Comparison of ENCODE assay signal across 2 mouse cellular contexts in the genomic region with DNA sequence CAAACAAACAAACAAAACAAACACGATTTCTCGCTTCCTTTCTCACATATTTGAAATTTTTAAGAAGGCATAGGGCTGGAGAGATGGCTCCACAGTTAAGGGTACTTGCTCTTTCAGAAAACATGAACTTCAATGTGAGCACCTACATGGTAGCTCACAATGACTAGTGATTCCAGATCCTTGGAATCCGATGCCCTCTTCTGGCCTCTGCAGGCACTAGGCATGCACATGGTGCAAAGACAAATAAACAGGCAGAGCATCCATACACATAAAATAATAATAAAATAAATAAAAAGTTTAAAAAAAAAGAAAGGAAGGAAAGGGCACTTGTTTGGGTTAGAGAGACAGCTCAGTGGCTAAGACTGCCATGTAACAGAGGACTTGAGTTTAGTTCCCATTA.
TF ChIP-seq lines count a peak whose summit lies in the region.

No protein-coding gene starts in this region.

TF ChIP-seq in CH12.LX, 34 proteins besides CTCF, POLR2A, EP300 and RAD21:
- TF ChIP-seq MYC (IDR thresholded peaks at IDR 0.05; ENCODE audit: low read depth, low read length) (no peak), POLR2AphosphoS2 (IDR thresholded peaks at IDR 0.05; ENCODE audit: low read depth, low read length) (no peak), JUN (IDR thresholded peaks at IDR 0.05; ENCODE audit: insufficient read depth, low read depth, low read length) (no peak), MAX (IDR thresholded peaks at IDR 0.05; ENCODE audit: low read length) (no peak), TBP (conservative IDR thresholded peaks at IDR 0.05; ENCODE audit: low read depth, low read length) (no peak), GABPA (IDR thresholded peaks at IDR 0.05; ENCODE audit: insufficient replicate concordance, low read depth, low read length) (no peak), CHD2 (IDR thresholded peaks at IDR 0.05; ENCODE audit: low read length) (no peak), CHD1 (IDR thresholded peaks at IDR 0.05; ENCODE audit: low read depth, low read length) (no peak), SMC3 (IDR thresholded peaks at IDR 0.05; ENCODE audit: low read depth, low read length) (no peak), ELF1 (IDR thresholded peaks at IDR 0.05; ENCODE audit: low read depth, low read length) (no peak), SIN3A (IDR thresholded peaks at IDR 0.05; ENCODE audit: low read length) (no peak), MEF2A (IDR thresholded peaks at IDR 0.05; ENCODE audit: borderline replicate concordance, low read depth, low read length) (no peak), ETS1 (conservative IDR thresholded peaks at IDR 0.05; ENCODE audit: low read depth, low read length) (no peak), NRF1 (IDR thresholded peaks at IDR 0.05; ENCODE audit: low read depth, low read length) (no peak), HCFC1 (IDR thresholded peaks at IDR 0.05; ENCODE audit: low read depth, low read length) (no peak), KAT2A (IDR thresholded peaks at IDR 0.05; ENCODE audit: insufficient replicate concordance, low read length) (no peak)

TF ChIP-seq in ES-E14, 5 proteins besides CTCF, POLR2A, EP300 and RAD21:
- no peak for TF ChIP-seq CHD2 (IDR thresholded peaks at IDR 0.05; ENCODE audit: low read depth, low read length)
- TF ChIP-seq ZC3H11A (IDR thresholded peaks at IDR 0.05; ENCODE audit: borderline replicate concordance, low read depth, low read length) = peak; percentile 2; the same call in 1 of the 2 replicates
